Mouse (Mus musculus) midbrain, embryonic 15.5 days (tissue): ENCODE results near the gene Xbp1. TPM values are rescaled to one million over a fixed set of nuclear protein-coding genes. Genes with fewer than 3 reads are reported as not detected.
"Not testable (repeated sequence)": the region's sequence is repeated elsewhere in the genome, so short reads cannot be mapped to it uniquely, and the experiment has no call there.

Source experiments
- ATAC-seq: fragments of 200-750 bp; cut with Nextera tagmentation; replicated peaks from 2 replicates; pipeline ENCODE4 v1.8.0; 2017; ENCODE audit warnings: moderate TSS enrichment
- H3K27ac ChIP-seq: fragments of 300-500 bp; sonication (generic); 2 replicates; pipeline ENCODE4 v1.5.1; 2015; ENCODE audit warnings: mild to moderate bottlenecking, inconsistent platforms
- H3K27me3 ChIP-seq: fragments of 300-500 bp; sonication (generic); replicated peaks from 2 replicates; pipeline ENCODE4 v1.6.1; 2015; ENCODE audit warnings: inconsistent platforms
- H3K36me3 ChIP-seq: fragments of 300-500 bp; sonication (generic); replicated peaks from 2 replicates; pipeline ENCODE4 v1.6.1; 2015; ENCODE audit warnings: inconsistent platforms
- H3K4me1 ChIP-seq: fragments of 300-500 bp; sonication (generic); 2 replicates; pipeline ENCODE4 v1.6.1; 2015; ENCODE audit warnings: inconsistent platforms
- H3K4me2 ChIP-seq: fragments of 300-500 bp; sonication (generic); 2 replicates; pipeline ENCODE4 v1.6.1; 2015; ENCODE audit warnings: inconsistent platforms, mild to moderate bottlenecking, moderate library complexity
- H3K4me3 ChIP-seq: fragments of 300-500 bp; sonication (generic); 2 replicates; pipeline ENCODE4 v1.5.1; 2015; ENCODE audit warnings: mild to moderate bottlenecking, inconsistent platforms
- H3K9ac ChIP-seq: fragments of 300-500 bp; sonication (generic); 2 replicates; pipeline ENCODE4 v1.6.1; 2015; ENCODE audit warnings: mild to moderate bottlenecking, inconsistent platforms
- H3K9me3 ChIP-seq: fragments of 300-500 bp; sonication (generic); 2 replicates; pipeline ENCODE4 v1.6.1; 2016; ENCODE audit warnings: inconsistent platforms
- WGBS: fragments of 180-500 bp; shearing (Covaris S2); methylation state at CpG from one replicate; pipeline ENCODE4 v1.1.7; 2015; ENCODE audit warnings: mixed read lengths; 5-methylcytosine and 5-hydroxymethylcytosine counted together
- polyA plus RNA-seq: library from polyadenylated mRNA; unstranded; fragments of >200 nt; fragmentation: Nextera tagmentation; extraction: Ambion mirVana; gene quantifications from 2 replicates; pipeline ENCODE4 v1.2.1, GENCODE M21; 2015

Xbp1 gene
- polyA plus RNA-seq, 1 experiment from 2014 or later: 152 TPM

DNA sequence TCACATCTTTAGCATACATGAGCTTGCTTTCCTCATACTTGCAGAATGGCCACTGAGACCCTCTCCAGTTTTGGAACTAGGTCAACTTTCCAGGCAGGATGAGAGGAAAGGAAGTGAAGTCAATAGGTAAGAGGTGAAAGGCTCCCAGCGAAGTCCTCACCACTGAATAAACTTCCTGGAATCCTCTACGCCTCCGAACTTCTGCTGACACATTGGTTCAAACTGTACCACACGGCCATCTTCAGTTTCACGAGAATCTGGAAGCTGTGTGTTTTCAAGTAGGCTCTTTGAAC is 10.4 kb upstream of the Xbp1 start:
- H3K4me1 ChIP-seq: no peaks in the 10 kb centered on the region
- ATAC-seq: no peak
- no peaks in the 10 kb centered on the region for H3K27me3 ChIP-seq
- H3K9ac ChIP-seq: no peak overlapping the region
- H3K4me3 ChIP-seq: no peak overlapping the region
- H3K4me2 ChIP-seq: no peak overlapping the region
- 87% methylated on average over 5 of the region's 5 CpGs for WGBS
- H3K9me3 ChIP-seq: no peaks in the 10 kb centered on the region
- no peak overlapping the region for H3K27ac ChIP-seq
- H3K36me3 ChIP-seq: no peaks in the 10 kb centered on the region

DNA sequence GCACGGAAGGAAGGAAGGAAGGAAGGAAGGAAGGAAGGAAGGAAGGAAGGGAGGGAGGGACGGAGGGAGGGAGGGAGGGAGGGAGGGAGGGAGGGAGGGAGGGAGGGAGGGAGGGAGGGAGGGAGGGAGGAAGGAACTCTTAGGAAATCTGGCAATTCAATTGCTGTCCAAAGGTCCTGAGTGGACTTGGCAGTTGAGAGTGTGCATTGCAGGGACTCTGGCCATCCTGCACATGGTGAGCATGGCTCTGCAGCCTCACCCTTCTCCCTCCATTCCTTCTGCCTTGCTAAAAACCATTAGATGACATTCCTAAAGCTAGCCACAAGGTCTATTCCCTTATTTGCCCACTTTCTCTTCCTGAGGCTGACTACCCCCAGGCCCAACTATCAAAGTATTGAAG is 9.8 kb upstream of the Xbp1 start:
- not testable (repeated sequence) for H3K27me3 ChIP-seq, H3K4me2 ChIP-seq, H3K4me1 ChIP-seq, H3K9me3 ChIP-seq, H3K36me3 ChIP-seq, ATAC-seq, H3K9ac ChIP-seq, H3K27ac ChIP-seq, H3K4me3 ChIP-seq
- WGBS: 100% methylated on average over 1 of the region's 2 CpGs

DNA sequence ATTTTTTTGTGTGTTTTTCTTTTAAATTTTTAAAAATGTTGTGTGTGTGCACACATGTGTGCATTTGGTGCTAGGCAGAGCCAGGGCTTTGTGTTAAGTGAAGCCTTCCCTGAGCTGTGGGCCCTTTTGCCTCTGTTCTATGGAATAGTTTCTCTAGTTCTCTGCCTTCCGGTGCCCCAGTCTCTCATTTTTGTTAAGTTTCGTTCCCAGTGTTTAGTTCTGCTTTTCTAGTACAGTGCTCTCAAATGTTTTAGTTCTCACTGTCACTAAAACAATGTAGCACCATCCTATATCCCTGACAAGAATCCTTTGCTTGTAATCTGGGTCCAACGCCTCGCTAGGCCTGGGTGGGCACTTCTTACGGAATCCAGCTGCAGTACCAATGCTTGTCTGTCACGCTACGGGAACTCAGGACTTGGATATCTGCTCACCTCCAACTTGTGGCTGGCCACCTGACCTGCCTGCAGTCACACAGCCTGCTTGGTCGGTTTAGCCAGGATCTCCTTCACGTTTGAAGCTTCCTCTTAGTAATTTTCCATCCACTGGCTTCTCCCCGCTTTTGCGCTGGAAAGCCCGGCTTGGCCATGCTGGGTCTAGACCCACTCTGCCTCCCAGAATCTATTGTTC is 8.2 kb upstream of the Xbp1 start:
- WGBS: 79% methylated on average over 12 of the region's 12 CpGs
- Histone ChIP-seq H3K4me2 (no peak overlapping the region), H3K9me3 (no peaks in the 10 kb centered on the region), H3K4me1 (no peaks in the 10 kb centered on the region), H3K36me3 (no peaks in the 10 kb centered on the region), H3K27me3 (no peaks in the 10 kb centered on the region), H3K4me3 (no peak overlapping the region), H3K27ac (no peak overlapping the region), H3K9ac (no peak overlapping the region)
- ATAC-seq: no peak

DNA sequence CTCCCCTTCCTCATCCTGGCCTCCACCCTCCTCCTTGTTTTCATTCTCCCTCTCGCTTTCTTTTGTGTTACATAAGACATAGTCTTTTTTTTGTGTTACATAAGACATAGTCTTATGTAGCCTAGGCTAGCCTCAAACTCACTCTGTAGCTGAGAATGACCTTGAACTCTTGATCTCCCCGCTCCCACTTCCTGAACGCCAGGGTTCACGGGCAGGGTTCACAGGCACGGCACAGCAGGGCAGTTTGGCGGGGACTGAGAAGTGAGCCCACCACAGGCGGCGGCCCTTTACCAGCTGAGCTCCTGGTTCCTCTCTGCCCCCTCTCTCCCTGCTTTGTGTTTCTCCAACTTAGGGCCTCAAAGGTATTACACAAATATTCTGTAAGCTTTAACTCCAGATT is 7.5 kb upstream of the Xbp1 start:
- H3K4me2 ChIP-seq: no peak overlapping the region
- H3K9me3 ChIP-seq: no peaks in the 10 kb centered on the region
- ATAC-seq: no peak

DNA sequence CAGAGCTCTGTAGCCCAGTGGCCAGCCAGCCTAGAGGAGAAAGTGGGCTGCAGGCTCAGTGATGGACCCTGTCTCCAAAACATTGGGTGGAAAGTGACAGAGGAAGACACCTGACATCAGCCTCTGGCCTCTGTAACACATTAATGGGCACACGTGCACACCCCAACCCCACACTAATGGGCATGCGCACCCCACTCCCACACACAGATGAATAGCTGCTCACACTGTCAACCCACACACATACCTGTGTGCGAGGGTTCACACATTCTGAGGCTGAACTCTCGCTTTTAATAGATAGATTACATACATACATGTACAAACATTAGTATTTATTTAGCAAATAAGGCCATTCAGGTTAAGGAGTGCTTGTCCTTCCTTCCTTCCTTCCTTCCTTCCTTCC is 6.4 kb upstream of the Xbp1 start:
- Histone ChIP-seq H3K4me3 (no peak overlapping the region), H3K27me3 (no peaks in the 10 kb centered on the region), H3K4me2 (no peak overlapping the region), H3K4me1 (no peaks in the 10 kb centered on the region), H3K9me3 (no peaks in the 10 kb centered on the region), H3K27ac (no peak overlapping the region), H3K36me3 (no peaks in the 10 kb centered on the region), H3K9ac (no peak overlapping the region)
- no peak for ATAC-seq
- 95% methylated on average over 4 of the region's 4 CpGs for WGBS

More for the DNA sequence above, 7.5 kb upstream of the Xbp1 start:
- Histone ChIP-seq H3K36me3 (no peaks in the 10 kb centered on the region), H3K27ac (no peak overlapping the region), H3K27me3 (no peaks in the 10 kb centered on the region), H3K4me3 (no peak overlapping the region), H3K4me1 (no peaks in the 10 kb centered on the region), H3K9ac (no peak overlapping the region)
- 84% methylated on average over 8 of the region's 8 CpGs for WGBS

- Histone ChIP-seq H3K27ac (no peak overlapping the region), H3K9ac (no peak overlapping the region), H3K9me3 (no peaks in the 10 kb centered on the region), H3K4me2 (no peak overlapping the region), H3K36me3 (no peaks in the 10 kb centered on the region), H3K4me3 (no peak overlapping the region), H3K27me3 (no peaks in the 10 kb centered on the region), H3K4me1 (no peaks in the 10 kb centered on the region)
- ATAC-seq: no peak
- 84% methylated on average over 6 of the region's 6 CpGs for WGBS
Observed at GRCm38 (mm10) chr11:5515196-5515595, 5.3 kb upstream of the Xbp1 start.

GRCm38 (mm10) chr11:5515655-5516054 is 4.8 kb upstream of the Xbp1 start:
- Histone ChIP-seq H3K9ac (no peak overlapping the region), H3K4me3 (no peak overlapping the region), H3K27me3 (no peaks in the 10 kb centered on the region), H3K4me1 (no peaks in the 10 kb centered on the region), H3K27ac (no peak overlapping the region), H3K9me3 (no peaks in the 10 kb centered on the region), H3K36me3 (no peaks in the 10 kb centered on the region), H3K4me2 (no peak overlapping the region)
- 76% methylated on average over 6 of the region's 6 CpGs for WGBS
- no peak for ATAC-seq

GRCm38 (mm10) chr11:5516151-5516550 is 4.3 kb upstream of the Xbp1 start:
- Histone ChIP-seq H3K27ac (no peak overlapping the region), H3K9ac (no peak overlapping the region), H3K4me2 (no peak overlapping the region), H3K9me3 (no peaks in the 10 kb centered on the region), H3K4me3 (no peak overlapping the region), H3K36me3 (no peaks in the 10 kb centered on the region), H3K4me1 (no peaks in the 10 kb centered on the region), H3K27me3 (no peaks in the 10 kb centered on the region)
- 81% methylated on average over 7 of the region's 7 CpGs for WGBS
- ATAC-seq: no peak

- Histone ChIP-seq H3K27me3 (no peaks in the 10 kb centered on the region), H3K36me3 (no peaks in the 10 kb centered on the region), H3K27ac (no peak overlapping the region), H3K4me1 (no peaks in the 10 kb centered on the region), H3K9ac (no peak overlapping the region), H3K9me3 (no peaks in the 10 kb centered on the region), H3K4me3 (no peak overlapping the region), H3K4me2 (no peak overlapping the region)
- ATAC-seq: no peak
- WGBS: 92% methylated on average over 14 of the region's 14 CpGs
Observed at GRCm38 (mm10) chr11:5516617-5517016, 3.8 kb upstream of the Xbp1 start.

- 84% methylated on average over 6 of the region's 6 CpGs for WGBS
- Histone ChIP-seq H3K4me1 (peaks cover 7% of the 10 kb centered on the region), H3K27ac (no peak overlapping the region), H3K27me3 (no peaks in the 10 kb centered on the region), H3K9ac (no peak overlapping the region), H3K36me3 (no peaks in the 10 kb centered on the region), H3K4me2 (no peak overlapping the region), H3K4me3 (no peak overlapping the region), H3K9me3 (no peaks in the 10 kb centered on the region)
- no peak for ATAC-seq
Observed at GRCm38 (mm10) chr11:5517346-5517745, 3.1 kb upstream of the Xbp1 start.

GRCm38 (mm10) chr11:5519681-5520080 is 778 bp upstream of the Xbp1 start:
- H3K27me3 ChIP-seq: no peaks in the 10 kb centered on the region
- peaks cover 19% of the 10 kb centered on the region for H3K36me3 ChIP-seq
- no peaks in the 10 kb centered on the region for H3K9me3 ChIP-seq
- H3K4me3 ChIP-seq: 0 out of 2 replicates have a peak overlapping the region, but pooled peaks have one; percentile 95
- H3K4me1 ChIP-seq: peaks cover 27% of the 10 kb centered on the region
- WGBS: 87% methylated on average over 3 of the region's 3 CpGs
- no peak overlapping the region for H3K9ac ChIP-seq
- no peak overlapping the region for H3K4me2 ChIP-seq
- no peak for ATAC-seq
- H3K27ac ChIP-seq: no peak overlapping the region; the same call in 1 of the 2 replicates

GRCm38 (mm10) chr11:5521266-5521515 is 732 bp downstream of the Xbp1 start:
- H3K27me3 ChIP-seq: no peaks in the 10 kb centered on the region
- peak overlapping the region; percentile 94 for H3K27ac ChIP-seq
- H3K9ac ChIP-seq: peak overlapping the region; percentile 98
- no peaks in the 10 kb centered on the region for H3K9me3 ChIP-seq
- H3K4me3 ChIP-seq: peak overlapping the region; percentile 95
- ATAC-seq: peak; percentile 61; the same call in 1 of the 2 replicates
- H3K4me1 ChIP-seq: peaks cover 27% of the 10 kb centered on the region
- peak overlapping the region; percentile 72 for H3K4me2 ChIP-seq
- 0% methylated on average over 13 of the region's 13 CpGs for WGBS
- H3K36me3 ChIP-seq: peaks cover 32% of the 10 kb centered on the region

- peak; percentile 29 for ATAC-seq
- under 1% methylated on average over 34 of the region's 34 CpGs for WGBS
- Histone ChIP-seq H3K4me3 (peak overlapping the region; percentile 95), H3K27me3 (no peaks in the 10 kb centered on the region), H3K36me3 (peaks cover 32% of the 10 kb centered on the region), H3K9me3 (no peaks in the 10 kb centered on the region), H3K4me2 (peak overlapping the region; percentile 72), H3K4me1 (peaks cover 27% of the 10 kb centered on the region), H3K9ac (peak overlapping the region; percentile 98), H3K27ac (peak overlapping the region; percentile 94)
Observed at GRCm38 (mm10) chr11:5521516-5522291, 1.2 kb downstream of the Xbp1 start.
